Mouse (Mus musculus) forebrain, postnatal 0 days (tissue): ENCODE data around the gene Psmb6. TPM values are rescaled to one million over a fixed set of nuclear protein-coding genes. Genes with fewer than 3 reads are reported as not detected.

Source experiments
- ATAC-seq: fragments of 200-750 bp; cut with Nextera tagmentation; 2 replicates; pipeline ENCODE4 v1.8.0; 2017; ENCODE audit warnings: mild to moderate bottlenecking, moderate library complexity
- DNase-seq: peaks from one replicate; pipeline ENCODE4 v3.0.0-alpha.2; 2015
- H3K27ac ChIP-seq: fragments of 300-500 bp; sonication (generic); 2 replicates; pipeline ENCODE4 v1.5.1; 2014; ENCODE audit warnings: low read depth, mild to moderate bottlenecking, antibody characterized with exemption, low read length, moderate library complexity, mixed read lengths
- H3K27me3 ChIP-seq: fragments of 300-500 bp; sonication (generic); 2 replicates; pipeline ENCODE4 v1.6.1; 2014; ENCODE audit warnings: mild to moderate bottlenecking, low read length, mixed read lengths; ENCODE audit not compliant: insufficient read depth
- H3K36me3 ChIP-seq: fragments of 300-500 bp; sonication (generic); 2 replicates; pipeline ENCODE4 v1.6.1; 2014; ENCODE audit warnings: mild to moderate bottlenecking, moderate library complexity; ENCODE audit not compliant: insufficient read depth
- H3K4me1 ChIP-seq: fragments of 300-500 bp; sonication (generic); 2 replicates; pipeline ENCODE4 v1.6.1; 2014; ENCODE audit warnings: antibody characterized with exemption; ENCODE audit not compliant: insufficient read depth
- H3K4me2 ChIP-seq: fragments of 300-500 bp; sonication (generic); 2 replicates; pipeline ENCODE4 v1.6.1; 2014; ENCODE audit warnings: low read depth, mild to moderate bottlenecking, moderate library complexity
- H3K4me3 ChIP-seq: fragments of 300-500 bp; sonication (generic); 2 replicates; pipeline ENCODE4 v1.5.1; 2014; ENCODE audit warnings: low read depth, low read length, mixed read lengths
- H3K9ac ChIP-seq: fragments of 300-500 bp; sonication (generic); 2 replicates; pipeline ENCODE4 v1.6.1; 2014; ENCODE audit warnings: mild to moderate bottlenecking
- H3K9me3 ChIP-seq: fragments of 300-500 bp; sonication (generic); 2 replicates; pipeline ENCODE4 v1.6.1; 2016; ENCODE audit warnings: low read length
- CTCF ChIP-seq: sonication (generic); IDR thresholded peaks from 2 replicates; pipeline ENCODE4 v1.5.1; 2016; ENCODE audit warnings: antibody characterized with exemption, control low read depth, low read depth
- WGBS: fragments of 180-500 bp; shearing (Covaris S2); extraction: QIAGEN DNeasy Blood & Tissue Kit; methylation state at CpG from one replicate; pipeline ENCODE4 v1.1.7; 2014; 5-methylcytosine and 5-hydroxymethylcytosine counted together
- polyA plus RNA-seq: library from polyadenylated mRNA; unstranded; fragments of >200 nt; fragmentation: Nextera tagmentation; extraction: Ambion mirVana; gene quantifications from 2 replicates; pipeline ENCODE4 v1.2.1, GENCODE M21; 2015
- total RNA-seq: library from RNA; depleted of rRNA; stranded (reverse); fragments of >200 nt; gene quantifications from 2 replicates; pipeline ENCODE4 v1.2.3, GENCODE M21; 2014; rRNA removed

Gene Psmb6
- total RNA-seq (428 and 451 TPM in 2 replicates), polyA plus RNA-seq (820 and 1,026 TPM in 2 replicates)

DNA sequence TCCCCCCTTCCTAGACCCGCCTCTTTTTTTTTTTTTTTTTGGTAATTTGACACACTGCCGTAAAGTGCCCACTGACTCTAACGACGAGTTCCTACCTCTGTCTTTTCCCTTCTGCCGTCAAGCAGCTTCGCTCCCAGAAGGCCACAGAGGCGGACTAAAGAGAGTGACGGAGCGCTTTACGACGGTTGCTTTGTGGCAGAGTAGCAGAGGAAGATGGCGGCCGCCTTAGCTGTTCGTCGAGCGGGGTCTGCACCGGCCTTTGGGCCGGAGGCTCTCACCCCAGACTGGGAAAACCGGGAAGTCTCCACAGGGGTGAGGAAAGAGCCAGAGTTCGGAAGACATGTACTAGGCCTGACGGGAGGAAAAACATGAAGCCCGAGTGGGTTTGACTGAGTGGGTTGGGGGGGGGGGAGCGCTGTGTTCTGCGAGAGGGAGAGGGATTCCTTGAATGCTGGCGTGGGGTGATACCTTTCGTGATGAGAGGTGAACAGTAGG, at the start of gene Psmb6:
Gene Psmb6, plus strand, starts transcription at position 184 of the 495 bp plus-strand sequence.
- Histone ChIP-seq H3K4me3 (peak within 1 kb of the TSS; percentile 51), H3K27ac (peak within 1 kb of the TSS; percentile 42; the same call in 1 of the 2 replicates), H3K9me3 (no peaks in the 10 kb centered on the region), H3K36me3 (peaks cover 27% of the 10 kb centered on the region), H3K4me1 (peaks cover 7% of the 10 kb centered on the region), H3K9ac (peak within 1 kb of the TSS; percentile 51), H3K4me2 (peak within 1 kb of the TSS; percentile 62), H3K27me3 (no peaks in the 10 kb centered on the region)
- DNase-seq (peak; percentile 96), ATAC-seq (peak; percentile 98)
- TF ChIP-seq CTCF: no peak
- 1% methylated on average over 24 of the region's 26 CpGs for WGBS

GRCm38 (mm10) chr11:70485498-70485897, 39.7 kb upstream of the Psmb6 start:
- Histone ChIP-seq H3K27me3 (no peaks in the 10 kb centered on the region), H3K27ac (no peak overlapping the region), H3K4me2 (no peak overlapping the region), H3K4me3 (no peak overlapping the region), H3K9me3 (no peaks in the 10 kb centered on the region), H3K9ac (no peak overlapping the region), H3K4me1 (no peaks in the 10 kb centered on the region), H3K36me3 (no peaks in the 10 kb centered on the region)
- ATAC-seq: no peak
- no peak for TF ChIP-seq CTCF
- DNase-seq: no peak
- WGBS: 50% methylated on average over 2 of the region's 2 CpGs

DNA sequence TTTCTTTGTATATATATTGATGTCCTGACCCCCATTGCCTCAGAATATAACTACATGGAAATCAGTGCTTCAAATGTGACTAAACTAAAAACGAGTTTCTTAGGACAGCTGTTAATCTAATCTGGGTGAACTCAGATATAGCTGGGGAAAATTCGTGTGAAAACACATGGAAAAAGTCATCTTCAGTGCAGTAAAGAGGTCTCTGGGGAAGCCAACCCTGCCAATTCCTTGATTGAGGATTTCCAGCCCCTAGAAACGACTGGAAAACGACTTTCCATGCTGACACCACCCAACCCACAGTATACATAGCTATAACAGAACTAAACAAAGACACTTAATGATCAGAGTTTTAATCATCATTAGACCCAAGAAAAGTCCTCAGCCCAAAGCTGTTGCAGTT, 37.4 kb upstream of the Psmb6 start:
- H3K4me3 ChIP-seq: no peak overlapping the region
- WGBS: 42% methylated on average over 4 of the region's 4 CpGs
- H3K9me3 ChIP-seq: no peaks in the 10 kb centered on the region
- H3K27ac ChIP-seq: no peak overlapping the region
- no peak for ATAC-seq
- no peak for TF ChIP-seq CTCF
- no peak overlapping the region for H3K9ac ChIP-seq
- H3K4me1 ChIP-seq: no peaks in the 10 kb centered on the region
- no peak for DNase-seq
- no peaks in the 10 kb centered on the region for H3K36me3 ChIP-seq
- H3K27me3 ChIP-seq: no peaks in the 10 kb centered on the region
- no peak overlapping the region for H3K4me2 ChIP-seq

DNA sequence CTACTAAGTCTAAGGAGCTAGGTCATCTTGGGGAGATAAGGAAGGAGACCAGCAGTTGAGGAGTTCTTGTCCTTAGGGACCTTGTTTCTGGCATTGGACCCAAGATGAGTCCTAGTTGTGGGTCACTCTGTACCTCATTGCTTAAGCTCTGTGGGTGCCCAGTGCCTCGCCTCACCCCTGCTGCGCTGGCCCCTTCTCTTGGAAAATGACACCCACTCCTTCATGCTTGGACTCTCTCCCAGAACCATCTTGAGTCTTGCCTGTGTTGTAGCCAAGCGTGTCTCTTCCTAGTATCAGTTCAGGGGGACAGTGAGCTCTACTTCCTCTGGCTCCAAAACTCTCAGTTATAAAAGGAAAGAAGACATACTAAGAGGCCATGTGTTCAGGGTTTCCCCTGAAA, 36.0 kb upstream of the Psmb6 start:
- H3K27ac ChIP-seq: no peak overlapping the region
- DNase-seq: no peak
- 92% methylated on average over 3 of the region's 3 CpGs for WGBS
- TF ChIP-seq CTCF: no peak
- no peaks in the 10 kb centered on the region for H3K9me3 ChIP-seq
- no peaks in the 10 kb centered on the region for H3K27me3 ChIP-seq
- H3K4me1 ChIP-seq: no peaks in the 10 kb centered on the region
- H3K36me3 ChIP-seq: no peaks in the 10 kb centered on the region
- ATAC-seq: no peak
- H3K4me3 ChIP-seq: no peak overlapping the region
- no peak overlapping the region for H3K4me2 ChIP-seq
- H3K9ac ChIP-seq: no peak overlapping the region

GRCm38 (mm10) chr11:70489684-70490083, 35.5 kb upstream of the Psmb6 start:
- Histone ChIP-seq H3K4me3 (no peak overlapping the region), H3K27me3 (no peaks in the 10 kb centered on the region), H3K4me1 (no peaks in the 10 kb centered on the region), H3K4me2 (no peak overlapping the region), H3K27ac (no peak overlapping the region), H3K9me3 (no peaks in the 10 kb centered on the region), H3K9ac (no peak overlapping the region), H3K36me3 (no peaks in the 10 kb centered on the region)
- DNase-seq: no peak
- no peak for TF ChIP-seq CTCF
- 87% methylated on average over 6 of the region's 6 CpGs for WGBS
- ATAC-seq: no peak

DNA sequence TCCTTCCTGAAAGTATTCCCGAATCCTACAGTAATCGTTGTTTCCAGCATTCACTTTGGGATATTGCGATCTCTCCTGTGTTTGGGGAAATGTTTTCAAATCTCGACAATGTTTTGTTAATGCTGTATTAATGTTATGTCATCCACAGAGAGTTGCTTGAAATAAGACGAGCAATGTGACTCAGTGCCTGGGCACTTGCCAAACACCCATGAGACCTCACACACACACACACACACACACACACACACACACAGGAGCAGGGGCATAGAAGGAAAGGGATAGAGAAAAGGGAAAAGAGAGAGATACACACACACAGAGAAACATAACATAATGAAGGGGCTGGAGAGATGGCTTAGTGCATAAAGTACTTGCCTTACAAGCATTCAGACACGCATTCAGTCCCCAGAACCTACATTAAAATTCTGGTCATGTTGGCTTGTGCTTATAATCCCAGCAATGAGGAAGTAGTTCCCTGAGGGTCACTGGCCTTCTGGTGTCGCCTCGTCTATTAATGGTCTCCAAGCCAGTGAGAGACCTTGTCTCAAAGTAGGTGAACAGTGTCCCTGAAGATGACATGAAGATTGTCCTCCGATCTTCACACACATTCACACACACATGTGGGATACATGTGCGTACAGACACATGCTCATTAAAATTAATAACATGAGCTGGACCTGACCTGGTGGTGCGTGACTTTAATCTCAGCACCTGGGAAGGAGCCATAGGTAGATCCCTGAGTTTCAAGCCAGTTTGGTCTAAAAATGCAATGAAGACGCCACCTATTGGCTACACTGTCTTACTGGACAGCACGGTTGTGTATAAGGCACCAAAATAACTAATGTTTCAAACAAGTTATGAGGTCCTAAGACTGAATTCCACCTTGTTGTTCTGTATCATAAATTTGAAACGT, 25.3 kb upstream of the Psmb6 start:
- no peak overlapping the region for H3K4me3 ChIP-seq
- H3K27ac ChIP-seq: no peak overlapping the region
- no peaks in the 10 kb centered on the region for H3K9me3 ChIP-seq
- H3K9ac ChIP-seq: no peak overlapping the region
- no peak for DNase-seq
- H3K4me1 ChIP-seq: no peaks in the 10 kb centered on the region
- WGBS: 66% methylated on average over 14 of the region's 14 CpGs
- H3K36me3 ChIP-seq: no peaks in the 10 kb centered on the region
- no peak for ATAC-seq
- H3K4me2 ChIP-seq: no peak overlapping the region
- H3K27me3 ChIP-seq: no peaks in the 10 kb centered on the region; the same call in 1 of the 2 replicates
- TF ChIP-seq CTCF: peak; percentile 23; the same call in 1 of the 2 replicates

DNA sequence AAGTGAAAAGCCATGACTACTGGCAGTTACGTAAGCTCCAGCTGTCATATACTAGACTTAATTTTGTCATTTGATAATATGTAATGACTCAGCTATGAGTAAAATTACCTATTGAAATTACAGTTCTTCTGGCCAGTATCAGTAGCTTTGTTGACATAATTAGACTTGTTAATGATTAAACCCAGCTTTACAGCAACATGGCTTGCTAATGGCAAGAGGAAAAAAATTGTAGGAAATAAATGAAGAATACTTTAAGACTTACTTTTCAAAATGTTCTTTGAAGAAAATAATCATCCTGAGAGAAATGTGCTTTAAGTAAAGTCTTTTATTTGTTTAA, 24.7 kb upstream of the Psmb6 start:
- Histone ChIP-seq H3K4me3 (no peak overlapping the region), H3K27me3 (no peaks in the 10 kb centered on the region; the same call in 1 of the 2 replicates), H3K4me2 (no peak overlapping the region), H3K4me1 (no peaks in the 10 kb centered on the region), H3K36me3 (no peaks in the 10 kb centered on the region), H3K27ac (no peak overlapping the region), H3K9ac (no peak overlapping the region), H3K9me3 (no peaks in the 10 kb centered on the region)
- 94% methylated on average over 1 of the region's 1 CpGs for WGBS
- no peak for ATAC-seq
- no peak for DNase-seq
- TF ChIP-seq CTCF: no peak
